Mouse (Mus musculus): Measurements from ENCODE around the gene Wars. TPM values are rescaled to one million over a fixed set of nuclear protein-coding genes. Genes with fewer than 3 reads are reported as not detected.
"Not testable (repeated sequence)": the region's sequence is repeated elsewhere in the genome, so short reads cannot be mapped to it uniquely, and the experiment has no call there.

Gene Wars
- polyA plus RNA-seq, 1 experiment from 2014 or later, result 101 TPM

DNA sequence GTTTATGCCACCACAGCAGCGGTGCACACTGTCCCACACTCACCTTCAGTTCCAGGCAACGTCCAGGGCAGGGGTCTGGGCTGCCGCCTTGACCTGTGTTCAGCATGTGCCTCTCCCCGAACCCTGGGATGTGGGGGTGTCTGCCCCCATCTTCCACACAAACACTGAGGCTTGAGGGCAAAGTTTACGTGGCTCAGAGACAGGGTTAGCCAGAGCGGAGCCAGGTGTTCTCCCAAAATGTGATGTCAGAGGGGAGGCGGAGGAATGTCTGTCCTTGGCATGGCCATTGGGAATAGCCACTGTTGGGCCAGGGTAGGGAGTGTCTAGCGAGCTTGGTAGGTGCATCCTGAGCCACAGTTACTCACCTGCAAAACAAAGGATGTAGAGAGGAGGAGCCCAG is 41.2 kb downstream of the Wars start:
- H3K4me1 ChIP-seq (replicated peaks; ENCODE audit: control insufficient read depth, insufficient read depth, low read length), result peaks cover 12% of the 10 kb centered on the region; the same call in 1 of the 2 replicates
- no peak overlapping the region for H3K4me2 ChIP-seq (replicated peaks)
- H3K4me3 ChIP-seq (replicated peaks; ENCODE audit: low read length), result no peak overlapping the region
- H3K9me3 ChIP-seq (ENCODE audit: control insufficient read depth, low read length), result no peaks in the 10 kb centered on the region
- H3K27ac ChIP-seq, result no peak overlapping the region
- DNase-seq (ENCODE audit: low spot score), result no peak
- H3K36me3 ChIP-seq (replicated peaks; ENCODE audit: control insufficient read depth, insufficient read depth), result no peaks in the 10 kb centered on the region
- no peak overlapping the region for H3K9ac ChIP-seq
- WGBS, result 91% methylated on average over 8 of the region's 8 CpGs
- no peaks in the 10 kb centered on the region for H3K27me3 ChIP-seq (ENCODE audit: control insufficient read depth, insufficient read depth, low read length)
- no peak for ATAC-seq (ENCODE audit: low FRiP score)

DNA sequence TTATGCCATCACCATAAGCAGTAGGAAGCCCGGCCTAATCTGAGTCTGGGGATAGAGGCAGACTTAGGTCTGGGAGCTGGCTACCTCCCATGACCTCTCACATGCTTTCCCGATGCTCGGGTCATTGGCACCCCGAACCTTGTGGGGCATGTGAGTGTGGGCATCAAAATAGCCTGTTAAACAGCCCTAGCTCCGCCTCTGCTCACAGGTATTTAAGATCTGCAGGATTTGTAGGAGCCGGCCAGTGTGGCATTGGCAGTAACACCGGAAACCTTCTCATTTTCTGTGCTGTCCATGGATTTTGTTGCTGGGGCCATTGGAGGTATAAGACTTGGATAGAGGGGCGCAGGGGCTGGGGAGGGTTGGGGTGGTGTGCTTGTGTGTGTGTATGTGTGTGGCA is 43.1 kb downstream of the Wars start:
- WGBS, result 89% methylated on average over 8 of the region's 8 CpGs
- Histone ChIP-seq H3K4me2 (replicated peaks) (no peak overlapping the region), H3K4me3 (replicated peaks; ENCODE audit: low read length) (no peak overlapping the region), H3K27ac (no peak overlapping the region), H3K9me3 (ENCODE audit: control insufficient read depth, low read length) (no peaks in the 10 kb centered on the region), H3K36me3 (replicated peaks; ENCODE audit: control insufficient read depth, insufficient read depth) (no peaks in the 10 kb centered on the region), H3K27me3 (ENCODE audit: control insufficient read depth, insufficient read depth, low read length) (no peaks in the 10 kb centered on the region), H3K4me1 (replicated peaks; ENCODE audit: control insufficient read depth, insufficient read depth, low read length) (peaks cover 12% of the 10 kb centered on the region; the same call in 1 of the 2 replicates), H3K9ac (no peak overlapping the region)
- DNase-seq (ENCODE audit: low spot score), result no peak
- ATAC-seq (ENCODE audit: low FRiP score), result no peak

DNA sequence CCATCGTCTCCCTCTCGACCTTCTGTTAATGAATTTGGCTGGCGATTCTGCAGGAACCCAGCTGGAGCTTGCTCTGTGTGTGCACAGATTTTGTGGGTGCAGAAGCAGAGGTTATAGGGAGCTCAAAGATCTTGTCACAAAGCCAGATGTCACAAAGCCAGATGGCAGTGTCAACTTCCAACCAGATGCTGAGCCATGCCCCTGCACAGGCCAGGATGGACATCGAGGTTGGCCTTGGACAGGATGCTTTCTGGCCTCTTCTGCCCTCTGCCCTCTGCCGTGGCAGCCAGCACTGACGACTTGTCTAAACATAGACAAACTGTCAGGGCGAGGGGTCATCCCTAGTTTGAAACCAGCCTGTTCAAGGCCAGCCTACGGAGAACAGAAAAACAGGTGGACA is 43.8 kb downstream of the Wars start:
- ATAC-seq (ENCODE audit: low FRiP score) (no peak), DNase-seq (ENCODE audit: low spot score) (no peak)
- no peaks in the 10 kb centered on the region for H3K27me3 ChIP-seq (ENCODE audit: control insufficient read depth, insufficient read depth, low read length)
- H3K9ac ChIP-seq, result no peak overlapping the region
- 53% methylated on average over 8 of the region's 8 CpGs for WGBS
- peaks cover 5% of the 10 kb centered on the region; the same call in 1 of the 2 replicates for H3K36me3 ChIP-seq (replicated peaks; ENCODE audit: control insufficient read depth, insufficient read depth)
- no peak overlapping the region for H3K4me2 ChIP-seq (replicated peaks)
- no peaks in the 10 kb centered on the region for H3K9me3 ChIP-seq (ENCODE audit: control insufficient read depth, low read length)
- H3K4me1 ChIP-seq (replicated peaks; ENCODE audit: control insufficient read depth, insufficient read depth, low read length), result peaks cover 12% of the 10 kb centered on the region; the same call in 1 of the 2 replicates
- H3K27ac ChIP-seq, result no peak overlapping the region
- no peak overlapping the region for H3K4me3 ChIP-seq (replicated peaks; ENCODE audit: low read length)

DNA sequence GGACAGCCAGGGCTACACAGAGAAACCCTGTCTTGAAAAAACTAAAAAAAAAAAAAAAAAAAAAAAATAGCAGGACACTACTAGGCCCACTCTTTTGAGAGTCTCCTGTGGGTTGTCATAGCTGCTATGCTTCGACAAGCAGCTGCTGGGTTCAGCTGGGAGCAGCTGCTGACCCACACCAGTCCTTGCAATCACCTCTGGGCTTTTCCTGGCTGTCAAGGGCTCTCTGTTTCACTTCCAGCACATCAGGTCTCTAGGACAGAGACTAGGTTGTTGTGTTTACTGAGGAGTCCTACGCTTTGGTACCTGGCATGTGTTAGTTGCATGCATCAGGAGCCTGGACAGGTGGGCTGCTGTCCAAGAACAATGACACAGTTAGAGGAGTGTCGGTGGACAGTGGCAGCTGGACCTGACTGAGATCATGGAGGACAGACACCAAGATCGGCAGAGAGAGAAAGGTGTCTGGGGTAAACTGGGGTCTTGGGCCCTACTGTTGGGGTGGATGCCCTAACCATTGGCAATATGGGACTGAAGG is 44.4 kb downstream of the Wars start:
- peaks cover 12% of the 10 kb centered on the region; the same call in 1 of the 2 replicates for H3K4me1 ChIP-seq (replicated peaks; ENCODE audit: control insufficient read depth, insufficient read depth, low read length)
- peaks cover 10% of the 10 kb centered on the region for H3K36me3 ChIP-seq (replicated peaks; ENCODE audit: control insufficient read depth, insufficient read depth)
- 80% methylated on average over 4 of the region's 4 CpGs for WGBS
- no peaks in the 10 kb centered on the region for H3K27me3 ChIP-seq (ENCODE audit: control insufficient read depth, insufficient read depth, low read length)
- no peak overlapping the region for H3K4me3 ChIP-seq (replicated peaks; ENCODE audit: low read length)
- H3K9me3 ChIP-seq (ENCODE audit: control insufficient read depth, low read length), result no peaks in the 10 kb centered on the region
- no peak overlapping the region for H3K4me2 ChIP-seq (replicated peaks)
- H3K27ac ChIP-seq, result no peak overlapping the region; the same call in 1 of the 2 replicates
- no peak for DNase-seq (ENCODE audit: low spot score)
- no peak for ATAC-seq (ENCODE audit: low FRiP score)
- no peak overlapping the region for H3K9ac ChIP-seq

- not testable (repeated sequence) for DNase-seq (ENCODE audit: low spot score); ATAC-seq (ENCODE audit: low FRiP score); H3K9me3 ChIP-seq (ENCODE audit: control insufficient read depth, low read length)
Observed at GRCm38 (mm10) chr12:108848033-108848432, 45.9 kb downstream of the Wars start.

DNA sequence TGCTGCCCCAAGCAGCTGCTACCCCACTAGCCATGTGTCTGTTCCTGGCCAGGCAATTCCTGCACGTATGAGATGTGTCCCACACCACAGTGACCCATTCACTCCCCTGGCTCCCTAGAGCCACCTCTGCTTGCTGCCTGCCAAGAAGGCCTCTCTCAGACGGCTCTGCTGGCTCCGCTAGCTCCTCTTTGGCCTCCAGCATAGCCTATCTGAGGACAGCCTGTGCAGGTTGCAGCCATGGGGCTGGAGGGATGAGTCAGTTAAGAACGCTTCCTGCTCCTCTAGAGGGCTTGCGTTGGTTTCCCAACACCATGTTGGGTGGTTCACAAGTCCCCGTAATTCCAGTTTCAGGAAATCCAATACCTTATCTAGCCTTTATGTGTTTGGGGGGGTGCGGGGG is 51.3 kb downstream of the Wars start:
- peaks cover 41% of the 10 kb centered on the region for H3K36me3 ChIP-seq (replicated peaks; ENCODE audit: control insufficient read depth, insufficient read depth)
- H3K4me2 ChIP-seq (replicated peaks), result no peak overlapping the region
- no peak overlapping the region for H3K4me3 ChIP-seq (replicated peaks; ENCODE audit: low read length)
- peaks cover 7% of the 10 kb centered on the region for H3K4me1 ChIP-seq (replicated peaks; ENCODE audit: control insufficient read depth, insufficient read depth, low read length)
- no peak overlapping the region for H3K9ac ChIP-seq
- no peaks in the 10 kb centered on the region for H3K9me3 ChIP-seq (ENCODE audit: control insufficient read depth, low read length)
- no peaks in the 10 kb centered on the region for H3K27me3 ChIP-seq (ENCODE audit: control insufficient read depth, insufficient read depth, low read length)
- 87% methylated on average over 7 of the region's 7 CpGs for WGBS
- no peak overlapping the region for H3K27ac ChIP-seq
- DNase-seq (ENCODE audit: low spot score) (no peak), ATAC-seq (ENCODE audit: low FRiP score) (no peak)

More at GRCm38 (mm10) chr12:108848033-108848432, 45.9 kb downstream of the Wars start:
- Histone ChIP-seq H3K4me1 (replicated peaks; ENCODE audit: control insufficient read depth, insufficient read depth, low read length) (peaks cover 12% of the 10 kb centered on the region; the same call in 1 of the 2 replicates), H3K36me3 (replicated peaks; ENCODE audit: control insufficient read depth, insufficient read depth) (peaks cover 17% of the 10 kb centered on the region)
- not testable (repeated sequence) for H3K9ac ChIP-seq; H3K27me3 ChIP-seq (ENCODE audit: control insufficient read depth, insufficient read depth, low read length); H3K4me3 ChIP-seq (replicated peaks; ENCODE audit: low read length); H3K4me2 ChIP-seq (replicated peaks); H3K27ac ChIP-seq
- WGBS, result 96% methylated on average over 3 of the region's 3 CpGs

- no peak overlapping the region for H3K9ac ChIP-seq
- DNase-seq (ENCODE audit: low spot score) (no peak), ATAC-seq (ENCODE audit: low FRiP score) (no peak)
- no peak overlapping the region for H3K4me2 ChIP-seq (replicated peaks)
- H3K4me1 ChIP-seq (replicated peaks; ENCODE audit: control insufficient read depth, insufficient read depth, low read length), result peaks cover 22% of the 10 kb centered on the region
- H3K9me3 ChIP-seq (ENCODE audit: control insufficient read depth, low read length), result no peaks in the 10 kb centered on the region
- peaks cover 41% of the 10 kb centered on the region for H3K36me3 ChIP-seq (replicated peaks; ENCODE audit: control insufficient read depth, insufficient read depth)
- H3K4me3 ChIP-seq (replicated peaks; ENCODE audit: low read length), result no peak overlapping the region
- no peaks in the 10 kb centered on the region for H3K27me3 ChIP-seq (ENCODE audit: control insufficient read depth, insufficient read depth, low read length)
- WGBS, result 90% methylated on average over 6 of the region's 6 CpGs
- no peak overlapping the region for H3K27ac ChIP-seq
Observed at GRCm38 (mm10) chr12:108841181-108841580, 52.8 kb downstream of the Wars start.

GRCm38 (mm10) chr12:108836722-108837121 is 57.3 kb downstream of the Wars start:
- H3K27ac ChIP-seq, result no peak overlapping the region
- no peaks in the 10 kb centered on the region for H3K27me3 ChIP-seq (ENCODE audit: control insufficient read depth, insufficient read depth, low read length)
- peak overlapping the region; percentile 68 for H3K9ac ChIP-seq
- peaks cover 43% of the 10 kb centered on the region for H3K4me1 ChIP-seq (replicated peaks; ENCODE audit: control insufficient read depth, insufficient read depth, low read length)
- 55% methylated on average over 7 of the region's 7 CpGs for WGBS
- peak overlapping the region; percentile 88 for H3K4me2 ChIP-seq (replicated peaks)
- peak overlapping the region; percentile 66 for H3K4me3 ChIP-seq (replicated peaks; ENCODE audit: low read length)
- H3K36me3 ChIP-seq (replicated peaks; ENCODE audit: control insufficient read depth, insufficient read depth), result peaks cover 12% of the 10 kb centered on the region
- no peaks in the 10 kb centered on the region for H3K9me3 ChIP-seq (ENCODE audit: control insufficient read depth, low read length)
- DNase-seq (ENCODE audit: low spot score) (no peak), ATAC-seq (ENCODE audit: low FRiP score) (no peak)

DNA sequence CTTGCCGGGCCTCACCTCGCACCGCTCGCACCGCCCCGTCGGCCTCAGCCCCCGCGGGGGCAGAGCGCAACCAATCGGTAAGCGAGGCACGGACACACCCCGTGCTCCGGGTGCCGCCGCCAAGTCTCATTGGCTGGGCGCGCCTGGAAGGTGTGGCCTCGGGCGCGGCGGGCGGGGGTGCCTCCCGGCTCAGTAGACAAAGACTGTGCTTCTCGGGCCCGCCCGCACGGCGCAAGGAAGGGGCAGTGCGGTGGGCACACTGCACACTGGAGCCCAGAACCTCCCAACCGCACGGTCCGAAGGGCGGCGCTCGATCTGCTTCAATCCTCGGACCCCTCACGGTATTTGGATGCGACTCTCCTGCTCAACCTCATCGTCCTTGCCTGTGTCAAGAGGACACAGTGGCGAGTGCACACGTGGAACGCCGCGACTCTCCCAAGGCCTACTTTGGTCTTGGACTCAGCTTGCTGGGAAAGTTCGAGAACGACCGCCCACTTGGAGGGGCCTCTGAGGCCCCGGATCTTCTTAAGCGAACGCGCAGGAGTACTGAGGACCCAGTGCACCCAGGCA is 58.0 kb downstream of the Wars start, which contains the start of the genes Slc25a29 and Slc25a47:
Gene Slc25a29 (minus strand): TSS at position 44 of the 570 bp plus-strand sequence.
Gene Slc25a47 (plus strand): TSS at position 207 of the 570 bp plus-strand sequence.
- ATAC-seq (ENCODE audit: low FRiP score) (peak; percentile 98), DNase-seq (ENCODE audit: low spot score) (peak; percentile 96)
- Histone ChIP-seq H3K4me2 (replicated peaks) (peak within 1 kb of the TSS; percentile 88), H3K9ac (peak within 1 kb of the TSS; percentile 72), H3K27ac (peak within 1 kb of the TSS; percentile 81), H3K36me3 (replicated peaks; ENCODE audit: control insufficient read depth, insufficient read depth) (peaks cover 5% of the 10 kb centered on the region), H3K27me3 (ENCODE audit: control insufficient read depth, insufficient read depth, low read length) (no peaks in the 10 kb centered on the region), H3K4me1 (replicated peaks; ENCODE audit: control insufficient read depth, insufficient read depth, low read length) (peaks cover 43% of the 10 kb centered on the region), H3K4me3 (replicated peaks; ENCODE audit: low read length) (peak within 1 kb of the TSS; percentile 66), H3K9me3 (ENCODE audit: control insufficient read depth, low read length) (no peaks in the 10 kb centered on the region)
- WGBS, result under 1% methylated on average over 52 of the region's 53 CpGs

Data from hindbrain, embryonic 14.5 days (tissue).